18 mouse cellular contexts compared by ENCODE assay signal in the genomic region with DNA sequence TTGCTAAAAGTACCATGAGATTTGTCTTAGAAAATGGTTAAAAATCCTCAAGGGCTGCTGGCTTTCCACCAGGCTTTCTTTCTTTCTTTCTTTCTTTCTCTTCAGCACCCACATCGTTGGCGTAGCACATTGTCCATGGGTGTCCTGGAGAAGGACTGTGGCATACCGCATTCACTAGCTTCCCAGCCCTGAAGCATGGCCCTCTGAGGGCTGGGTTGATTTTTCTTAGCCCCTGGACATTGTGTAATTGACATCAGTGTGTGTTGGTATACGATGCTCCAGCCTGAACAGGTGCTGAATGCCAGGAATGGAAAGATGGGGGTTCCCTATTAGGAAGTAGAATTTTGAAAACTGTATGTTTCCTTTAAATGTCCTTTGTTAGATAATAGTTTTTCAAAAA.
"Had no signal": no experiment of that assay in that cellular context is flagged by ENCODE, and none has a peak within 500 bp of the region (broad histone marks: within the 10 kb centered on the region; RNA-seq: fewer than 3 reads in every experiment).

No protein-coding gene starts in this region.

- H3K27me3 ChIP-seq: midbrain, embryonic 12.5 days; midbrain, embryonic 15.5 days; neural tube, embryonic 13.5 days; neural tube, embryonic 15.5 days had no signal

- H3K4me3 ChIP-seq: midbrain, embryonic 12.5 days; midbrain, embryonic 15.5 days; myocyte; neural tube, embryonic 13.5 days; neural tube, embryonic 15.5 days had no signal

- H3K36me3 ChIP-seq: midbrain, embryonic 15.5 days had no signal

- DNase-seq: lung, adult 18-20 months; lung, embryonic 14.5 days; lung, postnatal 10 days; lung, postnatal 4 days; retina, postnatal 1 day; right cerebral cortex, adult 18-20 months; right cerebral cortex, postnatal 25 days; right cerebral cortex, postnatal 4 days; spleen, adult 18-20 months; thymus, adult 18-20 months; thymus, postnatal 14 days; thymus, postnatal 36 days had no signal

- H3K4me2 ChIP-seq: lung, embryonic 14.5 days; midbrain, embryonic 12.5 days; midbrain, embryonic 15.5 days; neural tube, embryonic 13.5 days; neural tube, embryonic 15.5 days had no signal

- ATAC-seq: midbrain, embryonic 15.5 days had no signal

- H3K9ac ChIP-seq: liver, embryonic 14.5 days; lung, embryonic 14.5 days; midbrain, embryonic 12.5 days; midbrain, embryonic 15.5 days; neural tube, embryonic 13.5 days; neural tube, embryonic 15.5 days had no signal

- H3K9me3 ChIP-seq: midbrain, embryonic 12.5 days; midbrain, embryonic 15.5 days; neural tube, embryonic 13.5 days; neural tube, embryonic 15.5 days had no signal

- H3K4me1 ChIP-seq: neural tube, embryonic 13.5 days; neural tube, embryonic 15.5 days had no signal

- H3K27ac ChIP-seq: liver, embryonic 14.5 days; midbrain, embryonic 12.5 days; midbrain, embryonic 15.5 days; neural tube, embryonic 13.5 days; neural tube, embryonic 15.5 days had no signal
